Mouse (Mus musculus): ENCODE data around the gene Usp2.

The Usp2 gene

DNA sequence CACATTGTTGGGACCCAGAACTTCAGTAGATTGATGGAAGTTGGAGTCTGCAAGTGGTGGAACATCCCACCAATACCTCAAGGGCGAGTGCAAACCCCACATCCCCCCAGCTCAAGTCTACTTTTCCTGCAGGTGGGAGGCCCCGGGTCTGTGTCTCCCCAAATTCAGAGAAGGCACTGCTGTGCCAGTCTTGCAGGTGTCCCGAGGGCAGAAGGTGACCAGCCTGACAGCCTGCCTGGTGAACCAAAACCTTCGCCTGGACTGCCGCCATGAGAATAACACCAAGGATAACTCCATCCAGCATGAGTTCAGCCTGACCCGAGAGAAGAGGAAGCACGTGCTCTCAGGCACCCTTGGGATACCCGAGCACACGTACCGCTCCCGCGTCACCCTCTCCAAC is 20.4 kb upstream of the Usp2 start:
- no peak for DNase-seq (ENCODE audit: low spot score)

DNA sequence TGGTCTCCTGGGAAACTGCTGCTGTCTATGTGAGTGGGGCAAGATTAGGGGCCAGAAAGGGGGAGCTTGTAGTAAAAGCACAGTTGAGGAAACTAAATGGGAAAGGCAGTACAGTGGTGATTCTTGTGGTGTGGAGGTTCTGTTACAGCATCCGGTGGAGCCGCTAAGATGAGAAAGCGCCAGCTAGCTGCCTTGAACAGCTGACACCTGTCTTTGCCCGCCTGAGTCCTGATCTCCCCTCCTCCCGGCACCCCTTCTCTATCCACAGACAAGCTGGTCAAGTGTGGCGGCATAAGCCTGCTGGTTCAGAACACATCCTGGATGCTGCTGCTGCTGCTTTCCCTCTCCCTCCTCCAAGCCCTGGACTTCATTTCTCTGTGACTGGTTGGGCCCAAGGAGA is 19.8 kb upstream of the Usp2 start:
- no peak for DNase-seq (ENCODE audit: low spot score)

DNA sequence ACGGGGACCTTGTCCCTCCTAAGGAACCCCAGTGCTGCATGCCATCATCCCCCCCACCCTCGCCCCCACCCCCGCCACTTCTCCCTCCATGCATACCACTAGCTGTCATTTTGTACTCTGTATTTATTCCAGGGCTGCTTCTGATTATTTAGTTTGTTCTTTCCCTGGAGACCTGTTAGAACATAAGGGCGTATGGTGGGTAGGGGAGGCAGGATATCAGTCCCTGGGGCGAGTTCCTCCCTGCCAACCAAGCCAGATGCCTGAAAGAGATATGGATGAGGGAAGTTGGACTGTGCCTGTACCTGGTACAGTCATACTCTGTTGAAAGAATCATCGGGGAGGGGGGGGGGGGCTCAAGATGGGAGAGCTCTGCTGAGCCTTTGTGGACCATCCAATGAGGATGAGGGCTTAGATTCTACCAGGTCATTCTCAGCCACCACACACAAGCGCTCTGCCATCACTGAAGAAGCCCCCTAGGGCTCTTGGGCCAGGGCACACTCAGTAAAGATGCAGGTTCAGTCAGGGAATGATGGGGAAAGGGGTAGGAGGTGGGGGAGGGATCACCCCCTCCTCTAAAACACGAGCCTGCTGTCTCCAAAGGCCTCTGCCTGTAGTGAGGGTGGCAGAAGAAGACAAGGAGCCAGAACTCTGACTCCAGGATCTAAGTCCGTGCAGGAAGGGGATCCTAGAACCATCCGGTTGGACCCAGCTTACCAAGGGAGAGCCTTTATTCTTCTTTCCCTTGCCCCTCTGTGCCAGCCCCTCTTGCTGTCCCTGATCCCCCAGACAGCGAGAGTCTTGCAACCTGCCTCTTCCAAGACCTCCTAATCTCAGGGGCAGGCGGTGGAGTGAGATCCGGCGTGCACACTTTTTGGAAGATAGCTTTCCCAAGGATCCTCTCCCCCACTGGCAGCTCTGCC is 19.0 kb upstream of the Usp2 start:
- DNase-seq (ENCODE audit: low spot score): no peak

DNA sequence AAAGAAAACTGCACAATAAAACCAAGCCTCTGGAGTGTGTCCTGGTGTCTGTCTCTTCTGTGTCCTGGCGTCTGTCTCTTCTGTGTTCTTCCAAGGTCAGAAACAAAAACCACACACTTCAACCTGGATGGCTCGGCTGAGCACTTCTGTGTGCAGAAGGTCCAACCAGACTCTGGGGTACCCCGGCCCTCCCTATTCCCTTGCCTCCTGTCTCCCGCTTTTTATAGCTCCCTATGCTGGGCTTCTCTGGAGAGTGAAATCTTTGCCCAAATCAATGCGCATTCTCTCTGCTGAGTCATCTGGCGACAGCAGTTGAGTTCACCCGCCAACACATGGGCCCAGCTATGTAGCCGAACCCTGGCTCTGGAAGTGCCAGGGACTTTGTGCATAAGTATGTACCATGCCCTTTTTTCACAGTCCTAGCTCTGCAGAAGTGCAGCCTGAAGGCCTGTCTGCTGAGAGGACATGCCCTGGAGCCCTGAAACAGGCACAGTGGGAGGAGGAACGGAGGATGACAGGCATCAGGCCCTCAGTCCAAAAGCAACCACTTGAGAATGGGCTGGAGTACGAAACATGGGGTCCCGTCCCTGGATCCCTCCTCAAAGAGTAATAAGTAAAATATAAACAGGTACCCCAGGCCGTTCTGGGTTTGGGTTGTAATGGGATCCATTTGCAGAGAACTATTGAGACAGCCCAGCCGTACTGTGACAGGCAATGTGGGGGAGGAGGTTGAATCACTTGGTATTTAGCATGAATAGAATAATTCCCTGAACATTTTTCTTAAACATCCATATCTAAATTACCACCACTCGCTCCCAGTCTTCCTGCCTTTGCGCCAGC is 18.1 kb upstream of the Usp2 start:
- no peak for DNase-seq (ENCODE audit: low spot score)

DNA sequence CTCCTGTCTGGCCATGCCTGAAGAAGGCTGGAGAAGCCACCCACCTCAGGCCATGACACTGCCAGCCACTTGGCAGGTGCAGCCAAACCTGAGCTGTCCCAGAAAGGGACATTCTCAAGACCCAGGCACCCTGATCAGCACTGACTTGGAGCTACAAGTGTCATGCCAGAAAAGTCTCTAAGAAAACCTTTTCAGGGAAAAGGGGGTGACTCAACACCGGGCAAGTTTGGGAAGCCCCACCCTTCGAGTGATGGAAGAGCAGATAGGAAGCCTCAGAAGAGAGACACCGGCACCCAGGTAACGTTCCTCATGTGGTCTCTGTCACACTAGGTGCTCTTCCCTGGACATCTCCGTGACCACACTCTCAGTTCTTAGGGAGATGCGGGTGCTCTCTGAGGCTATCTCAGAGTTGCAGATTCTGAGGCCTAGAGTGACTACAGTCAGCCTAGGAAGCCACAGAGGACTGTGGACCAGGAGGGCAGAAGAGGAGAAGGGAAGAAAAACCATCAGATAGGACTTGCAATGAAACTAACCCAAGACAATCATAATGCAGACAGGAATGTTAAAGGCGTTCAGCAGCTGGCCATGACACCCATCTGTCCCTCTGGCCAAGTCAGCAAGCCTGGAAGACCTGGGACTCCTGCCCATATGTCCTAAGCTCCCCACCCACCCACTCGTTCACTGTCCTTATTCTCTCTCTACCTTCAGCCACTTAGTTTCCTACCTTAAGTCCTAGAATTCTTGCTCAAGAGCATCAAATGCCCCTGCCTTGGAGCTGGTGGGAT is 17.2 kb upstream of the Usp2 start:
- DNase-seq (ENCODE audit: low spot score): no peak

DNA sequence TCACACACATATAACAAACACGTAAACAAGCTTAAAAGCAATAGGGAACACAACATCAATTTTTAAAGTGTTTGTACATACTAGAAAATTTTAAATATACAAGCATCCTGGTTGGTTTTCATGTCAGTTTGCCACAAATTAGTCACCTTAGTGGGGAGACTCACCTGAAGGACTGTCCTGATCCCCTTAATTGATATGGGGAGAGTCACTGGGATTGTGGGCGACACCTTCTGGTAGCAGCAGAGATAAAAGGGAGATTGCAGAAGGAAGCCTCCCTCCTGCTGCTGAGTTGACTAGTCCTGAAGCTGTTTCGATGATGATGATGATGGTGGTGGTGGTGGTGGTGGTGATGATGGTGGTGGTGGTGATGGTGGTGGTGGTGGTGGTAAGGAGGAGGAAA is 14.0 kb upstream of the Usp2 start:
- DNase-seq (ENCODE audit: low spot score): no peak

DNA sequence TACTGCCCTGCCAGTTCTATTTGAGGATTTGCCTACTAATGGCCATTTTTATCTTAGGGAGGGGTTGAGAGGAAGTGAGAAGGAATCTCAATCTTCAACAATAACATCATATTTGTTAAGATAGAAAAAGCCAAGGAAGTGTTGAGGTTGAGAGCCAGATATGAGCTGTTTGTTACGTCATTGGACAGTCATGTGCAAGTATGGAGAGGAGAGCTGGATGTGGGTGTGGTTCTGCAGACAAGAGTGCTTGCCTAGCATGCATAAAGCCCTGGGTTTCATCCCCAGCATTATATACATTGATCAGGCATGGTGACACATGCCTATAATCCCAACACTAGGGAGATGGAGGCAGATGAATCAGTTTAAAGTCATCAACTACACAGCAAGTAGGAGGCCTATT is 12.9 kb upstream of the Usp2 start:
- DNase-seq (ENCODE audit: low spot score): no peak

DNA sequence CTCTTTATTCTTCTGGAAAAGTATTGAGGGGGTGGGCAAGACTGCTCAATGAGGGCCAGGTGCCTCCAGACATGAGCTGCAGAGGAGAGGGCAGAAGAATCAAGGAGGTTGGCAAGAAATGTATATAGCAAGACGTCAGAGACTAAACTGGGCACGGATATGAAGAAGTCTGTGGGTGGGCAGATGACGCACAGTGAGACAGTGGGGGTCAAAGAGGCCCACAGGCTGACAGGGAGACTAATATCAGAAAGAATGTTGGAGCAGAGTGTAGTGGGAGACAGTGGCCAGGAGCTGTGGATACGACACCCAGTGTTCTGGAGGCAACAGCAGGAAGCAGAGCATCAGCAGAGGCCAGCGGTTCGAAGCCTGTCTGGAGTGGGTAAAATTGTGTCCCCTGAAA is 8.2 kb upstream of the Usp2 start:
- DNase-seq (ENCODE audit: low spot score): no peak

DNA sequence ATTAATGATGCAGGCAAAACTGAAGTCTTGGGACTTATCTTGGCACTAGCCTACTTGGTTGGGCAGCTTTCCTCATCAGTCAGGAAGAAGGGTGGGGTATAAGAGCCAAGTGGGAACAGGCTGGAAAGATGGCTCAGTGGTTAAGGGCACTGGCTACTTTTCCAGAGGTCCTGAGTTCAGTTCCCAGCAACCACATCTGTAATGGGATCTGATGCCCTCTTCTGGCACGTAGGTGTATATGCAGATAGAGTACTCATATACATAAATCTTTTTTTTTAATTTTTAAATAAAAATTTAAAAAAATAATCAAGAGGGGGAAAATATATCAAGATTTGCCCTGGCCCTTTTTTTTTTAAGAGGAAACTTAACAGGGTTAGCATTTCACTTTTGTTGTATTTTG is 1.6 kb upstream of the Usp2 start:
- DNase-seq (ENCODE audit: low spot score): no peak

DNA sequence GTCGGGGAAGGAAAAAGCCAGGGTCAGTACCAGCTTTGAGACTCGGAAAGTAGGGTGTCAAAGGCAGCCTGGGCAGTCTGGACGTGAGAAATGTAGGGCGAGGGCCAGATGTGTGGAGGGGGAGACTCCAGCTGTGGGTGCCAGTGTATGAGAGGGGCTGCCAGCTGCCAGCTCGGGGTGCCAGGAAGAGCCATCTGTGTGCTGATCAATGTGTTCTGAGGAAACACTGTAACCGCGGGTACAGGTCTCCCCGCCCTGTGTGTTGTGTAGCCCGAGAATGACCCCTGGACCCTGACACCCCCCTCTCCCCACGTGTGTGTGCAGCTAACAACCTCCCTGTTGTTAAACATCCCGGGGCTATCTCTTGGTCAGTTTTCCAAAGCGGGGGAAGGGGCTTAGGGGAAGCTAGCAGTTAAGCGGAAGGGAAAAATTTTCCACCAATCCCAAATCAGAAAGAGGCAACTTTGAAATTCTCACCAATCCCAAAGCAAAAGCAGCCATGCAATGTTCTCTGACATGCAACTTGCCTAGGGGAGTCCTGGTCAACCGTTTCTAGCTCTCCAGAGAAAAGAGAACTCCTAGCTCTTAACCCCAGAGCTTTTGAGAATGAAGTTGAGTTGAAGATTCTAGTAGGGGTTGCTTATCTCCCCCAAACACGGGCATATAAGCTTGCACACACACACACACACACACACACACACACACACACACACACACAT is 579 bp downstream of the Usp2 start:
- no peak for DNase-seq (ENCODE audit: low spot score)

DNA sequence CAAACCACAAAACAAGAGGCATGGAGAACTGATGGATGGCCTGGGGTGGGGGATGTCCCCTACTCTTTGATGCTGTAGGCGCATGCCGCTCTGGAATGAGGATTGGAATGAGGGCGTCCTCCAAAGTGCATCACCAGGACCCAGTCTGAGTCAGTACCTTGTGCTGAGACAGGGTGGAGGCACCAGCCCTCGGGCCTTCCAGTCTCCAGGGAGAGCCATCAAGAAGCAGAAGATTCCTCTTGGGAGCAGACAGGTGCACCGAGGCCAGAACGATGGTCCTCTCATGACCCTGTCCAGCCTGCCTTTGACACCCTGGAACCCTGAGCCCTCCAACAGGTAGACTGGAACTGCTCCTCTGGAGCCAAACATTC is 1.1 kb downstream of the Usp2 start:
- DNase-seq (ENCODE audit: low spot score): no peak

DNA sequence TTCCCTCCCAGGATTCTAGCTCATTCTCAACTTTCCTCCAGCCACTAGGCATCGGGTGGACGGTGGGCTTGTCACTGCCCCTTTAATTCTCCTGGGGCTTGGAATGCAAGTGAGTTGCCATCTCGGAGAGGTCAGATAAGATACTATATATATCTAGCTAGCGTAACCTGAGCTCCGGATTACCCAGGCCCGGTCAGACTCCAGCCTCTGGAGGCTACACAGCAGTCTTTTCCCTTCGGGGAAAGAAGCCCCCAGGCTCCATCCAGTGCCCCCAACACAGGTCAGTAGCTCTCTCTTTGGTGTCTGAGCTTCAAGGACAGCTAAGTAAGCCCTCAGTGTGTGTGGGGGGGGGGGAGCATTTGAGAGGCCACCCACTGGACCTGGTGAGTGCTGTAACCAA is 2.4 kb downstream of the Usp2 start:
- no peak for DNase-seq (ENCODE audit: low spot score)

DNA sequence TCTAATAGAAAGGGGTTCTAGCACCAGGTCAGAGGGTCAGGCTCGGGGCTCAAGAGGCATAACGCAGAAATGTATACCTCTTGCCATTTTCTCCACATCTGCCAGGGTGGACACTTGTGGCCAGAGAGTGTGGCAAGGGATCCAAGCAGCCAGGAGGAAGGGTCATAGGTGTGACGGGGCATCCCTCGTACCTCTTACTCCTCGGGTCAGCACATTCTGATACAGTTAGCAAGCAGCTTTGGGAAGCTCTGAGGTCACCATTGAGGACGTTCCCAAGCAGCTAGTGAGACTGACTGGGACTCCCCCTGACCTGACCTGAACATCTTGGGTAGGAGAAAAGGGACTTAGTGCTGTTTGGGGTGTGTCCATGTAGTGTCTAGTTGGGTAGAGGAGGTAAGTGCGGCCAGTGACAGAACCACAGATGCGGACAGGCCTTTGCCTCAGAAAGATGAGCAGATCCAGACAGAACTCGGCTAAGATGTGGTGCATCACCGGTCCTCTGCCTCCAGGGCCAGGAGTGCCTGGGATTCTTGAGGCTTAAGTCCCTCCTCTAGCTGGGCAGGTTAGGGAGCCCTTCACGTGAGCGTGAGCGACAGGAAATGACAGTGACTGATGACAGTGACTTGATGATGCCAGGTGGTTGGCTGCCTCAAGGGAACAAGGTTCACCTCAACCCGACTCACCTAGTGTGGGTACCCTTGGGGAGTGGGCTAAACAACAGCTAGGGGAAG is 3.5 kb downstream of the Usp2 start:
- DNase-seq (ENCODE audit: low spot score): no peak

DNA sequence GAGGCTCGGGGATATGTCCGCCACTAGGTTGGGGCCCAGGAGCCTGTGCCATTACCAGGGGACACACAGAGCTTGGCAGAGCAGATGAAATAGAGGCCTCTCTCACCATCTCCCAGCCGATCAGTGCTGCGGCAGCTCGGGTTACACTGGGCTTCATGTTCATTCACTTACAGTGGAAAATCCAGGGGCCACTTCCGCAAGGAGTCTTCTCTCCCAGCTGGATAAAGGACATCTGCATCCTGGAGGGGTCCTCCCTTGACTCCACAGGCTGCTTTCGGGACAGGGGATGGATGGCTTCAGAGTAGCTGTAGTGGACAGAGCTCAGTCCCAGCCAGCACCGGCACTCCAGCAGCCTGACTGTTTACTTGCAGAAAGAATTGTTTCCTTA is 4.0 kb downstream of the Usp2 start:
- no peak for DNase-seq (ENCODE audit: low spot score)

DNA sequence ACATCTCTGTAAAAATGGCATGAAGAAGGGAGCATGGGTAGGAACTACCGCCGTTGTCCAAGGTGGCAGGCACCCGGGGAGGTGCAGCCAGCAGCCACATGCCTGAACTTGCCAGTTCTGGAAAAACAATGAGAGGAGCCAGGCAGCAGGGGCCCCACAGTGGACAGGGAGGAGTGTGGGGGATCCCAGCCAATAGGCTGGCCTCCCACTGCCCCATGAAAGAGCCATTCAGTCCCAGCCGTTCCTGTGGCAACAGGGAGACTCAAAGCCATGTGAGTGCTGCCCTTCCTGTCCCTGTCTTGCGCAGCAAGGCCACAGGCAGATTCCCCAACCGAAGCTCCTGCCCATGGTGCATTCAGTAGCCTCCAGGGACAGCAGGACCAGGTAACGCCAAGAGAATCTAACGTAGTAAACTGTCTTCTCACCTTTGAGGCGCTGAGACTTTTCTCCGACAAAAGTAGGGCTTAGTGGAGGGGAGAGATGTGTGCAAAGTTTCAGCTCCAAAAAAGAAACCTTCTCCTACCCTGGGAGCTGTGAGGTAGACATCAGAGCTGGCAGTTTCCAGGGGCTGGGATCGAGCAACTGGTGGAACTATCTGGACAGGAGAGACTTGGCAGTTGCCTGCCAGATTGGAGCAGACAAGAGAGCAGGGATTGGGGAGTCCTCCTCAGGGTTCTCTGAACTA is 5.2 kb downstream of the Usp2 start:
- DNase-seq (ENCODE audit: low spot score): no peak

DNA sequence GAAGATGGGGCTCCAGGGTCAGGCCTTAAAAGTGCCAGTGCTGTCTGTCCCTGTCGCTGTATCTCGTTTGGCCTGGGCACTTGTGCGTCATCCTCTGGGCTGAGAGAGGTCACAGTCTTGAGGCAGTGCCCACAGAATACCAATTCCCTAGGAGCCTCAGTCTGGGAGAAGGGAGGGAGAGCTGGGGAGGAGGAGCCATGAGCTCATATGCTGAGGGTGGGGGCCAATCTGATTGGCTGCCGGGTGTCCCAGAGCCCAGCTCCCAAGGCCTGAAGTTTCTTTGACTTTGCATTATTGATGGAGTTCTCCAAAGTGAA is 5.7 kb downstream of the Usp2 start:
- no peak for DNase-seq (ENCODE audit: low spot score)

DNA sequence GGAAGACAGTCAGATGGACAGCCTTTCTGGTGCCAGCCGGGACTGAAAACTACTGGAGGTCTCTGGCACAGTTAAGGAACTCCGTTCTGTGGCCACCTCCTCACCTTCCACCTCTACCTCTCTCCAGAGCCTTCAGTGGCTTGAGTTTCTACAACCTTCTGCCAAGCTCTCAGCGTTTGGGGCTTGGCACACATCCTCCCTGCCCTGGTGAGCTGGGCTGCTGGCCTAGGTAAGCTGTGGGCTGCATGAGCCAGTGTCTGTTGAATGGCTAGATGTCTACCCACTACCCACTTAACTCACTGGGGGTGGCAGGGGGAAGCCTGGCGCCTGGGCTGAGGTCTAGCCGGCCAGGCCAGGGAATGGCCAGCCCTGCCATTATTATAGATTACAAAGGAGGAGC is 6.3 kb downstream of the Usp2 start:
- no peak for DNase-seq (ENCODE audit: low spot score)

DNA sequence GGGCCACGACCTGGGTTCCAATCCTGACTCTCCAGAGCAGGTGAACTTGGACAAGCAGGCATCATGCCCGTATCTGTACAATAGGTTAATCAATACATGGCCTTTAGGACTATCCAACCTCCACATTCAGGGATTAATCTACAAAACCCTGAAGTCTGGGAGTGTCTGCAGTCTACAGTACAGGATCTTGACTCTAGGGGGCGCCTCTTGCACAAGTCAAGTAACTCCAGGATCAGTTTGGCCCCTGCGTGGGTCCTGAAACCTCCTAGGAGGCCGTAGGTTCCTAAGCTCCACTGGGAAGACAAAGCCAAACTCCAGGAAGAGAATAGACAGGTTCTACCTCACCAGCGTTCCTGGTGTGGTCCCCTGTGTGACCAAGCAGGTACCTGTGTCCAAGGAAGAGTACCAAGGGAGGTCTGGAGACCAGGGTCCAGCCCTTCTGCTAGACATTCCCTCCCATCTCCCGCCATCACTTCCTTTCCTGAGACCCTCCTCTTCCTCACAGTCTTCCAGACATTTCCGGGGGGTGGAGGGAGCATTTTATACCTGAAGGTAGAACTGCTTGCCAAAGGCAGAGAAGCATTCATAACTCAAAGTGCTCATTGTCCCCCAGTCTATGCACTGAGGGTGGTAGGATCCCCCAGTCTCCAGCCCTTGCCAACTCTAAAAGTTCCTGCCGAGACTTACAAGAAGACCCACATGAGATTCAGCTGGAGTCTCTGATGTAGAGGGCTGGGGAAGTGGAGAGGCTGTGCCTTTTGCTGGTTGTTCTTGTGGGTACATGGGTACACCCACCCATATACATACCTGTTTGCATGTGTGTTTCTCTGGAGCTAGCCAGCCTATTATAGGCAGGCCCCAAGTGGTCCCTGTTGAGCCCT is 7.8 kb downstream of the Usp2 start:
- no peak for DNase-seq (ENCODE audit: low spot score)

DNA sequence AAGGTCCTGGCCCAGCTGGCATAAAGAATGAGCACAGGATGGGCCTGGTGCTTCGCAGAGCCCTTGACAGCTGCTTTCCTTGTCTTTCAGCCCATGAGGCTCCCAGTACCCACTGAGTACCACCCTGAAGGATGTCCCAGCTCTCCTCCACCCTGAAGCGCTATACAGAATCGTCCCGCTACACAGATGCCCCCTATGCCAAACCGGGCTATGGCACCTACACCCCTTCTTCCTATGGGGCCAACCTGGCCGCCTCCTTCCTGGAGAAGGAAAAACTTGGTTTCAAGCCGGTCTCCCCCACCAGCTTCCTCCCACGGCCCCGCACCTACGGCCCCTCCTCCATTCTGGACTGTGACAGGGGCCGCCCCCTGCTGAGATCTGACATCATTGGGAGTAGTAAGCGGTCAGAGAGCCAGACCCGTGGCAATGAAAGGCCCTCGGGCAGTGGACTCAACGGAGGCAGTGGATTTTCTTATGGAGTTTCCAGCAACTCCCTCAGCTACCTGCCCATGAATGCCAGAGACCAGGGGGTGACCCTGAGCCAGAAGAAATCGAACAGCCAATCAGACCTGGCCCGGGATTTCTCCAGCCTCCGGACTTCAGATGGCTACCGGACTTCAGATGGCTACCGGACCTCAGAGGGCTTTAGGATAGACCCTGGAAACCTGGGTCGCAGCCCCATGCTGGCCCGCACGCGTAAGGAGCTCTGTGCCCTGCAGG is 8.6 kb downstream of the Usp2 start:
- no peak for DNase-seq (ENCODE audit: low spot score)
